Mouse (Mus musculus) liver, adult 2 months (tissue): ENCODE measurements at regions not wholly inside any gene's neighbourhood (a gene's known extent, or its start where the extent isn't known, plus 50 kb on each side); places are given as distances from the start of the nearest gene placed in this dataset.

Experiments
- DNase-seq: peaks from one replicate; pipeline ENCODE4 v3.0.0-alpha.2; 2011; ENCODE audit warnings: low read depth, low spot score; ENCODE audit errors: extremely low read depth
- H3K27ac ChIP-seq: fragments of 200-500 bp; replicated peaks from 2 replicates; pipeline ENCODE4 v1.5.1; 2012; ENCODE audit warnings: low read depth, mild to moderate bottlenecking, control low read depth, inconsistent platforms, low read length; ENCODE audit not compliant: insufficient read depth
- H3K27me3 ChIP-seq: fragments of 200-500 bp; 2 replicates; pipeline ENCODE4 v1.6.1; 2012; ENCODE audit warnings: mild to moderate bottlenecking, moderate library complexity, low read length, inconsistent platforms; ENCODE audit not compliant: control insufficient read depth, insufficient read depth
- H3K36me3 ChIP-seq: fragments of 200-500 bp; 2 replicates; pipeline ENCODE4 v1.6.1; 2012; ENCODE audit warnings: low read length, inconsistent platforms; ENCODE audit not compliant: control insufficient read depth, insufficient read depth
- H3K4me1 ChIP-seq: fragments of 200-500 bp; 2 replicates; pipeline ENCODE4 v1.6.1; 2011; ENCODE audit warnings: low read length; ENCODE audit not compliant: control insufficient read depth, insufficient read depth
- H3K4me3 ChIP-seq: fragments of 200-500 bp; 2 replicates; pipeline ENCODE4 v1.5.1; 2011; ENCODE audit warnings: low read depth, mild to moderate bottlenecking, control low read depth, low read length, moderate library complexity; ENCODE audit not compliant: insufficient read depth
- H3K79me2 ChIP-seq: fragments of 200-500 bp; 2 replicates; pipeline ENCODE4 v1.6.1; 2012; ENCODE audit warnings: inconsistent platforms, mild to moderate bottlenecking, low read length, moderate library complexity; ENCODE audit not compliant: control insufficient read depth, insufficient read depth
- H3K9ac ChIP-seq: fragments of 200-500 bp; 2 replicates; pipeline ENCODE4 v1.6.1; 2012; ENCODE audit warnings: low read depth, mild to moderate bottlenecking, control low read depth, inconsistent platforms, low read length
- CTCF ChIP-seq: fragments of 200-500 bp; IDR thresholded peaks from 2 replicates; pipeline ENCODE4 v1.5.1; 2011; ENCODE audit warnings: low read depth, low read length, control low read depth
- POLR2A ChIP-seq: fragments of 200-500 bp; IDR thresholded peaks from 2 replicates; pipeline ENCODE4 v1.6.1; 2011; ENCODE audit warnings: low read length, control low read depth; ENCODE audit not compliant: insufficient read depth; ENCODE audit errors: extremely low read depth
- WGBS: fragments of 180-500 bp; shearing (Covaris S2); methylation state at CpG from one replicate; pipeline ENCODE4 v1.1.7; 2018; 5-methylcytosine and 5-hydroxymethylcytosine counted together

DNA sequence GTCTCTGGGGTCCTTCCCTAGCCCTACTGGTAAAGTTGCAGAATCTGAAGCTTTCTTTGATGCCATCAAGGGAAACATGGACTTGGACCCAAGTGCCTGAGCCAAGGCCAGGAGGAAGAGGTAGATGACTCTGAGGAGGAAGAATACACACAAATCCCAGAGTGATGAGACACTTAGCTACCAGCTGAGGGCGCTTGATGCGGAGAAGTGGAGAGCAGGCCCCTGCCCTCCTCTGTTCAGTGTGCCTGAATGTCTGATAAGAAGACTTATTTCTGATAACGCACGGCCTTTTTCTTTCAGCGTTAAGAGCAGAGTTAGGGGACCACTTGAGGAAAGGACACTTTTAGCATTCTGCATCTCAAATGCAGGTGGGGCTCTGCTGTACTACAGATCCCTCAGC is 113.9 kb upstream of the 4931429L15Rik start:
- no peak for DNase-seq
- TF ChIP-seq CTCF: 0 out of 2 replicates have a peak, but pooled peaks have one; percentile 12
- TF ChIP-seq POLR2A: no peak
- Histone ChIP-seq H3K27ac (no peak overlapping the region), H3K4me1 (no peaks in the 10 kb centered on the region), H3K9ac (no peak overlapping the region), H3K27me3 (no peaks in the 10 kb centered on the region), H3K79me2 (no peaks in the 10 kb centered on the region), H3K36me3 (no peaks in the 10 kb centered on the region), H3K4me3 (no peak overlapping the region)
- WGBS: 69% methylated on average over 5 of the region's 5 CpGs

DNA sequence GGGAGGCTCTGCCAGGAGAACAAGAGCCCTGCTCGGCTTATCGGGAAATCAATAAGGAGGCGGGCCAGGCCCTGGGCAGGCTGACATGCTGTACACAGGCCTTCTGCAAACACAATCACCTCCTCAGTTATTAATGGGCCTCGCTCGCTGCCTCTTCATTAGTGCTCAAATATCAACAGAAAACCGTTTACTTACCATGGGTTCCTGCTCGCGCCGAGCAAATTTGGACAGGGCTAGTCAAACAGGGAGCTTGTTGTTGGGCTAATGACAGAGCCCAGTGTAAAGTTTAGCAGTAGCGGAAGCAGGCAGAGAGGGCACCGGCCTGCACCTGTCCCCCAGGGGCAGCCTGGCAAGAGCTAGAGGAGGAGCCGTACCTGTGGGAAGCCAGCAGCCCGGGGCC is 111.3 kb upstream of the 4931429L15Rik start:
- Histone ChIP-seq H3K79me2 (no peaks in the 10 kb centered on the region), H3K4me1 (no peaks in the 10 kb centered on the region), H3K36me3 (no peaks in the 10 kb centered on the region), H3K4me3 (no peak overlapping the region), H3K27me3 (no peaks in the 10 kb centered on the region), H3K9ac (no peak overlapping the region), H3K27ac (no peak overlapping the region)
- 23% methylated on average over 13 of the region's 13 CpGs for WGBS
- TF ChIP-seq CTCF (no peak), POLR2A (no peak)
- DNase-seq: peak; percentile 77

DNA sequence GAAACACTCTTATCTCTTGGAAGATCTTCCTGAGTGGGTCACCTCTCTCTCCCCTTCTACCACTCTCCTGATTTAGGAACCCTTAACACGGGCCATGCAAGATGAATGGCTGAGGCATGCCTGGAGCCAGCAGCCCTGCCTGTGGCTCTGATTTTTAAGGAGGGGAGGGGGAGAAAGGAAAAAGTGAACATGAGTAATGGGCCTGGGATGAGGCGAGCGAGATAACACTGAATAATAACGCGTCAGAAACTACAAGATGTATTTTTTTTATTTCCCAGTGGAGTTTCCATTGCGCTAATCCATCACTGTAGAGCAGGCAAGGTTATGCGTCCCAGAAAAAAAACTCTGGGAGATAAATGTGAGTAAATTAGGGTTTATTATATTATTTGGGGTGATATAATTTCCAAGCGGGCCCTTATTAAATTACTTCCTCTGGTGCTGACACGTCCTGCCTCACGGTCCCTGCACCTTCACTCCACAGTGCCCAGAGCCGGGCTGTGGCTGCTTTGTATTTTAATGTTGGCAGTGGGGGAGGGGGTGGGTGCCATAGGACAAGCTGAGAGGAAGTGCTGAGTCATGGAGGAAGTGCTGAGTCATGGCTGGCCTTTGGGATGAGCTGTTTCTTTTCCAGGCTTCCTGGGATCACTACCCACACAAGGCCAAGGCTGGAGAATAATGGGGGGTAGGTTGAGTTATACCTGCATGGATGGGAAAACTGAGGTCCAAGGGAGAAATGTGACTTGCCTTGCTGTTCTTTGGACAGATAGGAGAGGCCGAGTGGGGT is 103.6 kb upstream of the 4931429L15Rik start:
- H3K27me3 ChIP-seq: no peaks in the 10 kb centered on the region
- no peak overlapping the region for H3K4me3 ChIP-seq
- H3K36me3 ChIP-seq: no peaks in the 10 kb centered on the region
- TF ChIP-seq POLR2A (no peak), CTCF (no peak)
- H3K4me1 ChIP-seq: no peaks in the 10 kb centered on the region
- H3K9ac ChIP-seq: no peak overlapping the region
- H3K79me2 ChIP-seq: no peaks in the 10 kb centered on the region
- DNase-seq: no peak
- H3K27ac ChIP-seq: no peak overlapping the region
- WGBS: 76% methylated on average over 12 of the region's 12 CpGs

GRCm38 (mm10) chr9:46421688-46422274 is 102.0 kb upstream of the 4931429L15Rik start:
- Histone ChIP-seq H3K9ac (no peak overlapping the region), H3K36me3 (no peaks in the 10 kb centered on the region)
- WGBS: 71% methylated on average over 7 of the region's 7 CpGs

DNA sequence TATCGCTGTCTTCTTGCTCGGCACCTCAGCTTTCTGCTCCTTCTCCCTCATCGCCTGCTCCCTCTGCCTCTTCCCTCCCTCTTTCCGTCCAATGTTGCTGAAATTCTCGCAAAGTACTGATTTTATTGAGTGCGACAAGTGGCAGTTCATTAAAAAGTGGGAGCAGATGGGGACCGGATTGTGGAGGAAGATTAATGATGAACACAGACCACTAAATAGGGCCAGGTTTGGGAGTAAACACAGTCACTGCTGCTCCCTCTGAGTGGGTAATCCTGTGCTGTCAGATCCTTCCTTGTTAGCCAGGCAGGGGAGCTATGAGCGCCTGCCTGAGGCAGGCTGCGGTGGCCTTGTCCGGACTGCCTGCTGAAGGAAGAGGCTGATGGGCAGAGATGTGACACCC is 91.9 kb upstream of the 4931429L15Rik start:
- Histone ChIP-seq H3K79me2 (no peaks in the 10 kb centered on the region), H3K27me3 (no peaks in the 10 kb centered on the region), H3K4me1 (no peaks in the 10 kb centered on the region), H3K27ac (no peak overlapping the region), H3K36me3 (no peaks in the 10 kb centered on the region), H3K9ac (no peak overlapping the region), H3K4me3 (no peak overlapping the region)
- DNase-seq: no peak
- no peak for TF ChIP-seq CTCF
- no peak for TF ChIP-seq POLR2A
- WGBS: 87% methylated on average over 10 of the region's 10 CpGs

More at GRCm38 (mm10) chr9:46421688-46422274, 102.0 kb upstream of the 4931429L15Rik start:
- no peak overlapping the region for H3K27ac ChIP-seq
- H3K27me3 ChIP-seq: no peaks in the 10 kb centered on the region
- no peaks in the 10 kb centered on the region for H3K79me2 ChIP-seq
- H3K4me3 ChIP-seq: no peak overlapping the region
- H3K4me1 ChIP-seq: no peaks in the 10 kb centered on the region
- no peak for DNase-seq
- no peak for TF ChIP-seq CTCF
- TF ChIP-seq POLR2A: no peak

DNA sequence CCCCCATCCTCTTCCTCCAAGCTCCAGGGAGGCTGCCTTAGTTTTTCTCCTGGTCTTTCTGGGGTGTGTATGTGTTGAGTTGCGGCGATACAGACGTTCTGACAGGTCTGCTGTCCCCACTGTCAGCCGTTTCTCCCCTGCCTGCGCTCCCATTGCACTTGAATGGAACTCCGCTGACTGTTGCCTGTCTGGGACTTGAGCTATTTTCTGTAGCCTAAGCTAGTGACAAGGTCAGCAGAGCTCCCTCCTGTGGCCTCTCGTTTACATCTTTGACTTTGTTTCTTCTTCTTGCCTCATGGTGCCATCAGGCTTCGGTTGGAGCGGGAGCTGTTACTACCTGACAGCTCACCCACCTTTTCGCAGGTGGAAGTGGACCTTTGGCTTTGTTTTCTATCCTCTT is 89.0 kb upstream of the 4931429L15Rik start:
- WGBS: 79% methylated on average over 10 of the region's 10 CpGs
- H3K36me3 ChIP-seq: no peaks in the 10 kb centered on the region
- no peak overlapping the region for H3K9ac ChIP-seq
- H3K4me1 ChIP-seq: no peaks in the 10 kb centered on the region
- H3K27ac ChIP-seq: no peak overlapping the region
- TF ChIP-seq POLR2A (no peak), CTCF (no peak)
- no peaks in the 10 kb centered on the region for H3K79me2 ChIP-seq
- H3K27me3 ChIP-seq: no peaks in the 10 kb centered on the region
- no peak for DNase-seq
- H3K4me3 ChIP-seq: no peak overlapping the region
